Mouse (Mus musculus): ENCODE results near the gene Gstm1. TPM values are rescaled to one million over a fixed set of nuclear protein-coding genes. Genes with fewer than 3 reads are reported as not detected.

The Gstm1 gene
- total and polyA plus RNA-seq, 2 experiments from 2014 or later, result 58.1 to 241 TPM

DNA sequence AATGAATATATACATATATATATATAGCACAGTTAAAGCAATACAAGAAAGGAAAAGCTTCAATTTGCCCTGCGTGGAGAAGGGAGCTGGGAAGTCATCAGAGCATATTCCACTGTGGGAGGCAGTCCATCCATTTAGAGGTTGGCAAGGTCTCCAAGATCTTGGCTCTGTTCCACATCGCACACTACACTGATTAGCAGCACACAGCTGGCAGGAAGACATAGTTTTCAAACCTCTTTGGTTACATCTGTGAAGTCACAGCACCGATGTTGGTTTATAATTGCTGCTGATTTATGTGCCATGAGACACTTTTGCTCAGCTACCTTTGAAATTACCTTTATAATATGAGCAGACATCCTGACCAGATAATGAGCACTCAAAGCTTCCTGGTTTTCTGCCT is 30.5 kb upstream of the Gstm1 start:
- H3K27me3 ChIP-seq (ENCODE audit: insufficient read depth, low read length), result no peaks in the 10 kb centered on the region
- no peaks in the 10 kb centered on the region for H3K9me3 ChIP-seq (ENCODE audit: low read length)
- 60% methylated on average over 3 of the region's 3 CpGs for WGBS
- no peaks in the 10 kb centered on the region for H3K4me1 ChIP-seq (ENCODE audit: insufficient read depth)
- no peak overlapping the region for H3K4me3 ChIP-seq (ENCODE audit: low read depth, low read length)
- no peak for ATAC-seq
- H3K4me2 ChIP-seq (ENCODE audit: low read depth), result no peak overlapping the region
- TF ChIP-seq CTCF (IDR thresholded peaks at IDR 0.05; ENCODE audit: low read depth), result no peak
- no peak overlapping the region for H3K9ac ChIP-seq
- H3K27ac ChIP-seq (ENCODE audit: low read depth, low read length), result no peak overlapping the region
- no peak for DNase-seq
- H3K36me3 ChIP-seq (ENCODE audit: insufficient read depth), result no peaks in the 10 kb centered on the region

DNA sequence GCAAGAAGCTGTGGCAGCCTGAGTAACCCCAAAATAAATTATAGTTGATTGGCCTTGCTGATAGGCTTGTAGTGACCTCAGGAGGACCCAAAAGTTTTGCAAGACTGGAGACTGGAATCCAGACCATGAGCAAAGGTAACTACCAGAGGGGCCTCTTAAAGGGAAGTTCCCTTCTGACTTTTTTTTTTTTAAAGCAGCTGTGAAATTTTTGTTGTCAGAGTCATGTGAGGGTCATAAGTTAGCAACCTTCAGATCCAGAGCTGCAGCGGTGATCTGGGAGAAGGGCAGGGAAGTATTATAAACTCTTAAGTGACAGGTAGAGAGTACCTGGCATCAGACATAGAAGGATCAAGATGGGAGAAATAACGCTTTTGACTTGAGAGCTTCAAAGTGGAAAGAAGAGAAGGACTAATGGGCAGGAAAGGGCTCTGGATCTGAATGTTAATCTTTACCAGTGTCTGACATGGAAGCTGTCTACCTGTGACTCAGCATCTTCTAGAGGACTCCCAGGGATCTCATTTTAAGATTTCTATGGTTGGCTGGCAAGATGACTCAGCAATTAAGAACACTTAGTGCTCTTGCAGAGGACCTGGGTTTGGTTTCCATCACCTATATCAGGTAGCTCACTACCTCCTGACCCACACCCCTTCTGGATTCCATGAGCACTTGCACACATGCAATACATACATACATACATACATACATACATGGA is 29.3 kb upstream of the Gstm1 start:
- Histone ChIP-seq H3K4me3 (ENCODE audit: low read depth, low read length) (no peak overlapping the region), H3K27ac (ENCODE audit: low read depth, low read length) (no peak overlapping the region), H3K4me1 (ENCODE audit: insufficient read depth) (no peaks in the 10 kb centered on the region), H3K36me3 (ENCODE audit: insufficient read depth) (no peaks in the 10 kb centered on the region), H3K4me2 (ENCODE audit: low read depth) (no peak overlapping the region), H3K27me3 (ENCODE audit: insufficient read depth, low read length) (no peaks in the 10 kb centered on the region), H3K9me3 (ENCODE audit: low read length) (no peaks in the 10 kb centered on the region), H3K9ac (no peak overlapping the region)
- DNase-seq (no peak), ATAC-seq (no peak)
- TF ChIP-seq CTCF (IDR thresholded peaks at IDR 0.05; ENCODE audit: low read depth), result no peak
- WGBS, result 86% methylated on average over 2 of the region's 2 CpGs

DNA sequence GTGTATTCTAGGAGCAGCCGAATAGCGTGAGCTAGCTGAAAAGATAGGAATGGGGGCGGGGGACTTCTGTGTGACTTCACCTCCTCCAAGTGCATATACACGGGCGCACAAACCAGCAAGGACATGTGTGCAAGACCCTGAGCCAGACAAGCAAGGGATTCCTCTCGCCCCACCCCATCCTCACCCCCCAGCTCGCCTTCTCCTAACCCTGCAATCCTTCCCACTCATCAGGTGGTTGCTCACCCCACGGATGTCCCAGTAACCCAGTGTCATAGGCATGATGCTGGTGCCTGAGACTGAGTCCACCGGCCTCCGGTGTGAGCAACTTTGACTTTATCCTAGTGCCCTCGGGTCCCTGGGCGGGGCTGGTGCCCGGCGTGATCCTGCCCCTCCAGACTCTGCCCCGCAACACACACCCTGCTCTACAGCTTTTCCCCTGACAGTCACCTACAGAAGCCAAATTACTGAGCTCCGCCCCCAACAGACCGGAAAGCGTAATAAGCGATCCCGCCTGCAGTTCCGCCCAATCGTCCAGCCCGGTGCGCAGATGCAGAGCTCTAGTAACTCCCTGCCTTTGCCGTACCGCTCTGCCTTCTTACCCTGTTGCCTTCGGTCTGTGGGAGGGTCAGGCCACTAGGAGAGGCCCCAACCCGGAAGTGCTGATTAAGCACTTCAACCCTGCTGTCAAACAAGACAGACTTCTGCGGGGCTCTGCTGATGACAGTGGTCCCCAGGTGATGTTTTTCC is 26.8 kb upstream of the Gstm1 start, which contains the start of gene Gstm4:
Gene Gstm4, minus strand, starts transcription at position 501 of the 747 bp plus-strand sequence.
- TF ChIP-seq CTCF (IDR thresholded peaks at IDR 0.05; ENCODE audit: low read depth), result peak; percentile 48
- Histone ChIP-seq H3K4me2 (ENCODE audit: low read depth) (peak within 1 kb of the TSS; percentile 81), H3K27ac (ENCODE audit: low read depth, low read length) (peak within 1 kb of the TSS; percentile 11)

GRCm38 (mm10) chr3:108033156-108033555 is 15.4 kb upstream of the Gstm1 start:
- H3K27ac ChIP-seq (ENCODE audit: low read depth, low read length), result no peak overlapping the region
- H3K9ac ChIP-seq, result no peak overlapping the region
- DNase-seq (no peak), ATAC-seq (no peak)
- H3K27me3 ChIP-seq (ENCODE audit: insufficient read depth, low read length), result no peaks in the 10 kb centered on the region
- H3K4me3 ChIP-seq (ENCODE audit: low read depth, low read length), result no peak overlapping the region
- no peaks in the 10 kb centered on the region for H3K4me1 ChIP-seq (ENCODE audit: insufficient read depth)
- H3K9me3 ChIP-seq (ENCODE audit: low read length), result no peaks in the 10 kb centered on the region
- H3K4me2 ChIP-seq (ENCODE audit: low read depth), result no peak overlapping the region
- no peak for TF ChIP-seq CTCF (IDR thresholded peaks at IDR 0.05; ENCODE audit: low read depth)
- WGBS, result 68% methylated on average over 5 of the region's 5 CpGs
- H3K36me3 ChIP-seq (ENCODE audit: insufficient read depth), result no peaks in the 10 kb centered on the region

More for the DNA sequence above, 26.8 kb upstream of the Gstm1 start, which contains the start of gene Gstm4:
- Histone ChIP-seq H3K4me1 (ENCODE audit: insufficient read depth) (no peaks in the 10 kb centered on the region), H3K4me3 (ENCODE audit: low read depth, low read length) (peak within 1 kb of the TSS; percentile 54), H3K36me3 (ENCODE audit: insufficient read depth) (no peaks in the 10 kb centered on the region), H3K9ac (peak within 1 kb of the TSS; percentile 65), H3K9me3 (ENCODE audit: low read length) (no peaks in the 10 kb centered on the region), H3K27me3 (ENCODE audit: insufficient read depth, low read length) (no peaks in the 10 kb centered on the region)
- DNase-seq, result peak; percentile 82
- peak; percentile 95 for ATAC-seq
- 6% methylated on average over 29 of the region's 29 CpGs for WGBS

GRCm38 (mm10) chr3:108032113-108032512 is 14.3 kb upstream of the Gstm1 start:
- H3K4me1 ChIP-seq (ENCODE audit: insufficient read depth), result no peaks in the 10 kb centered on the region
- ATAC-seq, result no peak

GRCm38 (mm10) chr3:108028641-108029365 is 11.0 kb upstream of the Gstm1 start:
- Histone ChIP-seq H3K4me2 (ENCODE audit: low read depth) (no peak overlapping the region), H3K9ac (no peak overlapping the region), H3K4me1 (ENCODE audit: insufficient read depth) (no peaks in the 10 kb centered on the region), H3K27ac (ENCODE audit: low read depth, low read length) (no peak overlapping the region), H3K36me3 (ENCODE audit: insufficient read depth) (no peaks in the 10 kb centered on the region), H3K27me3 (ENCODE audit: insufficient read depth, low read length) (no peaks in the 10 kb centered on the region), H3K9me3 (ENCODE audit: low read length) (no peaks in the 10 kb centered on the region), H3K4me3 (ENCODE audit: low read depth, low read length) (no peak overlapping the region)
- WGBS, result 56% methylated on average over 4 of the region's 4 CpGs
- ATAC-seq, result no peak
- no peak for DNase-seq
- TF ChIP-seq CTCF (IDR thresholded peaks at IDR 0.05; ENCODE audit: low read depth), result no peak

More at GRCm38 (mm10) chr3:108032113-108032512, 14.3 kb upstream of the Gstm1 start:
- H3K4me2 ChIP-seq (ENCODE audit: low read depth), result no peak overlapping the region
- no peak overlapping the region for H3K9ac ChIP-seq
- no peak overlapping the region for H3K4me3 ChIP-seq (ENCODE audit: low read depth, low read length)
- H3K36me3 ChIP-seq (ENCODE audit: insufficient read depth), result no peaks in the 10 kb centered on the region
- no peak overlapping the region for H3K27ac ChIP-seq (ENCODE audit: low read depth, low read length)
- H3K9me3 ChIP-seq (ENCODE audit: low read length), result no peaks in the 10 kb centered on the region
- TF ChIP-seq CTCF (IDR thresholded peaks at IDR 0.05; ENCODE audit: low read depth), result no peak
- no peak for DNase-seq
- no peaks in the 10 kb centered on the region for H3K27me3 ChIP-seq (ENCODE audit: insufficient read depth, low read length)

Data from forebrain, postnatal 0 days (tissue).